2 mouse cellular contexts compared by ENCODE assay signal in genomic region chr2:177787351-177787750, GRCm38 (mm10). TPM values are rescaled to one million over a fixed set of nuclear protein-coding genes. Genes with fewer than 3 reads are reported as not detected.
"Had no signal": no experiment of that assay in that cellular context is flagged by ENCODE, and none has a peak within 500 bp of the region (broad histone marks: within the 10 kb centered on the region; RNA-seq: fewer than 3 reads in every experiment).

No protein-coding gene starts in this region.

RNA-seq across cellular contexts. Expression of gene Gm14322, which starts 28.3 kb away (rescaled TPM):
- polyA plus RNA-seq: small intestine, adult 2 months; spleen, adult 2 months had no signal
